Mouse (Mus musculus) midbrain, postnatal 0 days (tissue): ENCODE data around the gene Atp6v1e1. TPM values are rescaled to one million over a fixed set of nuclear protein-coding genes. Genes with fewer than 3 reads are reported as not detected.
"Not testable (repeated sequence)": the region's sequence is repeated elsewhere in the genome, so short reads cannot be mapped to it uniquely, and the experiment has no call there.

Experiments
- ATAC-seq: fragments of 200-750 bp; cut with Nextera tagmentation; 2 replicates; pipeline ENCODE4 v1.8.0; 2017; ENCODE audit warnings: moderate number of reproducible peaks, mild to moderate bottlenecking, moderate TSS enrichment, moderate library complexity; ENCODE audit not compliant: low FRiP score
- DNase-seq: peaks from one replicate; pipeline ENCODE4 v3.0.0-alpha.2; 2015; ENCODE audit warnings: low spot score
- H3K27ac ChIP-seq: fragments of 300-500 bp; sonication (generic); 2 replicates; pipeline ENCODE4 v1.5.1; 2014; ENCODE audit warnings: low read depth, mild to moderate bottlenecking, low read length, mixed read lengths
- H3K27me3 ChIP-seq: fragments of 300-500 bp; sonication (generic); 2 replicates; pipeline ENCODE4 v1.6.1; 2014; ENCODE audit warnings: low read length, control low read depth, mixed read lengths; ENCODE audit not compliant: insufficient read depth
- H3K36me3 ChIP-seq: fragments of 300-500 bp; sonication (generic); 2 replicates; pipeline ENCODE4 v1.6.1; 2014; ENCODE audit warnings: low read length, control low read depth, mixed read lengths; ENCODE audit not compliant: insufficient read depth
- H3K4me1 ChIP-seq: fragments of 300-500 bp; sonication (generic); 2 replicates; pipeline ENCODE4 v1.6.1; 2014; ENCODE audit warnings: mild to moderate bottlenecking, control low read depth, antibody characterized with exemption, low read length, mixed read lengths; ENCODE audit not compliant: insufficient read depth
- H3K4me2 ChIP-seq: fragments of 300-500 bp; sonication (generic); 2 replicates; pipeline ENCODE4 v1.6.1; 2014; ENCODE audit warnings: low read depth, mild to moderate bottlenecking, low read length, mixed read lengths; ENCODE audit not compliant: poor library complexity, severe bottlenecking
- H3K4me3 ChIP-seq: fragments of 300-500 bp; sonication (generic); 2 replicates; pipeline ENCODE4 v1.5.1; 2014; ENCODE audit warnings: low read depth, mild to moderate bottlenecking, low read length, moderate library complexity
- H3K9ac ChIP-seq: fragments of 300-500 bp; sonication (generic); replicated peaks from 2 replicates; pipeline ENCODE4 v1.6.1; 2014; ENCODE audit warnings: mild to moderate bottlenecking, low read length, moderate library complexity, mixed read lengths; ENCODE audit not compliant: poor library complexity, severe bottlenecking
- H3K9me3 ChIP-seq: fragments of 300-500 bp; sonication (generic); 2 replicates; pipeline ENCODE4 v1.6.1; 2016; ENCODE audit warnings: low read length, control low read depth
- CTCF ChIP-seq: IDR thresholded peaks from 2 replicates; pipeline ENCODE4 v1.5.1; 2016; ENCODE audit warnings: antibody characterized with exemption, mild to moderate bottlenecking
- WGBS: fragments of 180-500 bp; shearing (Covaris S2); extraction: QIAGEN DNeasy Blood & Tissue Kit; methylation state at CpG from one replicate; pipeline ENCODE4 v1.1.7; 2014; 5-methylcytosine and 5-hydroxymethylcytosine counted together
- polyA plus RNA-seq: library from polyadenylated mRNA; unstranded; fragments of >200 nt; fragmentation: Nextera tagmentation; extraction: Ambion mirVana; gene quantifications from 2 replicates; pipeline ENCODE4 v1.2.1, GENCODE M21; 2015
- total RNA-seq: library from RNA; depleted of rRNA; stranded (reverse); fragments of >200 nt; gene quantifications from 2 replicates; pipeline ENCODE4 v1.2.3, GENCODE M21; 2014

Atp6v1e1 gene
- total and polyA plus RNA-seq, 2 experiments from 2014 or later, result 251 to 333 TPM

- no peak overlapping the region for H3K27ac ChIP-seq
- H3K4me1 ChIP-seq, result no peaks in the 10 kb centered on the region
- 0 out of 2 replicates have a peak, but pooled peaks cover 7% of the 10 kb centered on the region for H3K36me3 ChIP-seq
- no peak overlapping the region for H3K4me2 ChIP-seq
- WGBS, result 94% methylated on average over 10 of the region's 10 CpGs
- no peak overlapping the region for H3K4me3 ChIP-seq
- no peak for TF ChIP-seq CTCF
- H3K9ac ChIP-seq, result no peak overlapping the region
- no peaks in the 10 kb centered on the region for H3K9me3 ChIP-seq
- no peaks in the 10 kb centered on the region for H3K27me3 ChIP-seq
- DNase-seq (peak; percentile 39), ATAC-seq (no peak)
Measured at GRCm38 (mm10) chr6:120854413-120854812, 31.8 kb upstream of the Atp6v1e1 start.

GRCm38 (mm10) chr6:120850720-120851119, 28.1 kb upstream of the Atp6v1e1 start:
- DNase-seq, result not testable (repeated sequence)

GRCm38 (mm10) chr6:120841754-120842153, 19.2 kb upstream of the Atp6v1e1 start:
- Histone ChIP-seq H3K4me3 (no peak overlapping the region), H3K36me3 (no peaks in the 10 kb centered on the region), H3K27ac (no peak overlapping the region), H3K9me3 (no peaks in the 10 kb centered on the region), H3K9ac (no peak overlapping the region), H3K27me3 (no peaks in the 10 kb centered on the region), H3K4me1 (no peaks in the 10 kb centered on the region), H3K4me2 (no peak overlapping the region)
- 96% methylated on average over 5 of the region's 5 CpGs for WGBS
- TF ChIP-seq CTCF, result no peak
- no peak for ATAC-seq
- no peak for DNase-seq

More at GRCm38 (mm10) chr6:120850720-120851119, 28.1 kb upstream of the Atp6v1e1 start:
- ATAC-seq, H3K36me3 ChIP-seq, H3K4me3 ChIP-seq, H3K9me3 ChIP-seq, H3K9ac ChIP-seq, H3K4me2 ChIP-seq, H3K27ac ChIP-seq, H3K4me1 ChIP-seq, H3K27me3 ChIP-seq: not testable (repeated sequence)

DNA sequence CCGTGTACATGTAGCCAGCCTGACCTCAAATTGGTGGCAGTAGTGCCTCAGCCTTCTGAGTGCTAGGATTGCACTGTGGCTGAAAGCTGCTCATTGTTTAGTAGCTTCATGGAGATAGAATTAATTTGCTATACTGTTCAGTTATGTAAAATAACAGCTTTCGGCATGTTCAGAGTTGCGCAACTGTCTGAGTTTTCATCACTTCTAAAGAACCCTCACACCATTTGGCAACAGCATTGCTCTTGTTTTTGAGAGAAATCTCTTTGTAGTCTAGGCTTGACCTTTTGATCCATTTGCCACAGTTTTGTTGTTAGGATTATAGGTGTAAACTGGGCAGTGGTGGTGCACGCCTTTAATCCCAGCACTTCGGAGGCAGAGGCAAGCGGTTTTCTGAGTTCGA, 17.7 kb upstream of the Atp6v1e1 start:
- Histone ChIP-seq H3K9ac (no peak overlapping the region), H3K4me2 (no peak overlapping the region), H3K4me3 (no peak overlapping the region), H3K36me3 (no peaks in the 10 kb centered on the region), H3K9me3 (no peaks in the 10 kb centered on the region), H3K27me3 (no peaks in the 10 kb centered on the region), H3K4me1 (no peaks in the 10 kb centered on the region), H3K27ac (no peak overlapping the region)
- ATAC-seq (no peak), DNase-seq (no peak)
- 96% methylated on average over 7 of the region's 7 CpGs for WGBS
- TF ChIP-seq CTCF, result no peak

GRCm38 (mm10) chr6:120837152-120837530, 14.5 kb upstream of the Atp6v1e1 start:
- DNase-seq (no peak), ATAC-seq (no peak)
- 78% methylated on average over 1 of the region's 1 CpGs for WGBS
- peak overlapping the region; percentile 72 for H3K4me2 ChIP-seq
- H3K4me3 ChIP-seq, result peak overlapping the region; percentile 87
- H3K36me3 ChIP-seq, result no peaks in the 10 kb centered on the region
- no peaks in the 10 kb centered on the region for H3K9me3 ChIP-seq
- H3K27ac ChIP-seq, result no peak overlapping the region
- H3K9ac ChIP-seq, result 0 out of 2 replicates have a peak overlapping the region, but pooled peaks have one; percentile 1
- TF ChIP-seq CTCF, result no peak
- no peaks in the 10 kb centered on the region for H3K27me3 ChIP-seq
- H3K4me1 ChIP-seq, result no peaks in the 10 kb centered on the region

GRCm38 (mm10) chr6:120836389-120837151, 14.0 kb upstream of the Atp6v1e1 start:
- Histone ChIP-seq H3K36me3 (no peaks in the 10 kb centered on the region), H3K27me3 (no peaks in the 10 kb centered on the region), H3K9ac (peak overlapping the region; percentile 93), H3K9me3 (no peaks in the 10 kb centered on the region), H3K4me3 (peak overlapping the region; percentile 87), H3K27ac (peak overlapping the region; percentile 98), H3K4me1 (no peaks in the 10 kb centered on the region), H3K4me2 (peak overlapping the region; percentile 72)
- ATAC-seq (peak; percentile 78), DNase-seq (peak; percentile 46)
- no peak for TF ChIP-seq CTCF
- 4% methylated on average over 37 of the region's 37 CpGs for WGBS
